Mouse (Mus musculus) midbrain, embryonic 11.5 days (tissue): ENCODE measurements around the gene Scml4. TPM values are rescaled to one million over a fixed set of nuclear protein-coding genes. Genes with fewer than 3 reads are reported as not detected.

Source experiments
- ATAC-seq: fragments of 200-750 bp; cut with Nextera tagmentation; 2 replicates; pipeline ENCODE4 v1.8.0; 2017; ENCODE audit warnings: moderate TSS enrichment, moderate library complexity; ENCODE audit not compliant: low FRiP score
- DNase-seq: peaks from one replicate; pipeline ENCODE4 v3.0.0; 2015; ENCODE audit warnings: low spot score; ENCODE audit errors: missing footprints
- H3K27ac ChIP-seq: fragments of 300-500 bp; sonication (generic); 2 replicates; pipeline ENCODE4 v1.5.1; 2014; ENCODE audit warnings: low read depth, low read length
- H3K27me3 ChIP-seq: fragments of 300-500 bp; sonication (generic); 2 replicates; pipeline ENCODE4 v1.6.1; 2014; ENCODE audit warnings: mild to moderate bottlenecking, low read length, moderate library complexity, mixed read lengths; ENCODE audit not compliant: control insufficient read depth, insufficient read depth
- H3K36me3 ChIP-seq: fragments of 300-500 bp; sonication (generic); 2 replicates; pipeline ENCODE4 v1.6.1; 2014; ENCODE audit warnings: mild to moderate bottlenecking, low read length, moderate library complexity, mixed read lengths; ENCODE audit not compliant: control insufficient read depth, insufficient read depth
- H3K4me1 ChIP-seq: fragments of 300-500 bp; sonication (generic); 2 replicates; pipeline ENCODE4 v1.6.1; 2014; ENCODE audit warnings: low read length; ENCODE audit not compliant: control insufficient read depth, insufficient read depth
- H3K4me2 ChIP-seq: fragments of 300-500 bp; sonication (generic); 2 replicates; pipeline ENCODE4 v1.6.1; 2014; ENCODE audit warnings: mild to moderate bottlenecking, moderate library complexity
- H3K4me3 ChIP-seq: fragments of 300-500 bp; sonication (generic); 2 replicates; pipeline ENCODE4 v1.5.1; 2014; ENCODE audit warnings: low read depth, low read length
- H3K9ac ChIP-seq: fragments of 300-500 bp; sonication (generic); 2 replicates; pipeline ENCODE4 v1.6.1; 2014; ENCODE audit warnings: low read length
- H3K9me3 ChIP-seq: fragments of 300-500 bp; sonication (generic); 2 replicates; pipeline ENCODE4 v1.6.1; 2016; ENCODE audit warnings: low read length; ENCODE audit not compliant: control insufficient read depth
- WGBS: fragments of 180-500 bp; shearing (Covaris S2); extraction: QIAGEN DNeasy Blood & Tissue Kit; methylation state at CpG from one replicate; pipeline ENCODE4 v1.1.7; 2014; 5-methylcytosine and 5-hydroxymethylcytosine counted together
- polyA plus RNA-seq: library from polyadenylated mRNA; unstranded; fragments of >200 nt; fragmentation: Nextera tagmentation; extraction: Ambion mirVana; gene quantifications from 2 replicates; pipeline ENCODE4 v1.2.1, GENCODE M21; 2014

Gene Scml4
- polyA plus RNA-seq, 1 experiment from 2014 or later, result 1.1 TPM

DNA sequence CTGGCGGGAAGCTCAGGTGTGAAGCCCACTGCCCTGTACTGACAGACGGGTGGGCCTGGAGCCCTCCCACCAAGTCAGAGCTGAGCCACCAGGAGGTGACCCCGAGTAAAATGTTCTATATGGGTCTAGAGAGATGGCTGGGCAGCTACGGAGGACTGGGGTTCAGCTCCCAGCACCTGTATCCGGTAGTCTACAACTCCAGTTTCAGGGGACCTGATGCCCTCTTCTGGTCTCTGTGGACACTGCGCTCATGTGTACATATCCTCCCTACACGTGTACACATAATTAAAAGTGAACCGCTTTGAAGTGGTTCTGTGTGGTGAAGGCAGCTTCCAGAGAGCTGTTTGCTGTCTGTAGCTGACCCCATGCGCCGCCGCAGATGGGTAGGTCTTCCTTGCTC is 20.1 kb upstream of the Scml4 start:
- Histone ChIP-seq H3K4me2 (no peak overlapping the region), H3K4me1 (peaks cover 6% of the 10 kb centered on the region), H3K4me3 (no peak overlapping the region), H3K36me3 (no peaks in the 10 kb centered on the region; the same call in 1 of the 2 replicates), H3K9ac (no peak overlapping the region), H3K27ac (no peak overlapping the region), H3K27me3 (no peaks in the 10 kb centered on the region), H3K9me3 (no peaks in the 10 kb centered on the region)
- no peak for DNase-seq
- no peak for ATAC-seq
- WGBS, result 95% methylated on average over 11 of the region's 11 CpGs

DNA sequence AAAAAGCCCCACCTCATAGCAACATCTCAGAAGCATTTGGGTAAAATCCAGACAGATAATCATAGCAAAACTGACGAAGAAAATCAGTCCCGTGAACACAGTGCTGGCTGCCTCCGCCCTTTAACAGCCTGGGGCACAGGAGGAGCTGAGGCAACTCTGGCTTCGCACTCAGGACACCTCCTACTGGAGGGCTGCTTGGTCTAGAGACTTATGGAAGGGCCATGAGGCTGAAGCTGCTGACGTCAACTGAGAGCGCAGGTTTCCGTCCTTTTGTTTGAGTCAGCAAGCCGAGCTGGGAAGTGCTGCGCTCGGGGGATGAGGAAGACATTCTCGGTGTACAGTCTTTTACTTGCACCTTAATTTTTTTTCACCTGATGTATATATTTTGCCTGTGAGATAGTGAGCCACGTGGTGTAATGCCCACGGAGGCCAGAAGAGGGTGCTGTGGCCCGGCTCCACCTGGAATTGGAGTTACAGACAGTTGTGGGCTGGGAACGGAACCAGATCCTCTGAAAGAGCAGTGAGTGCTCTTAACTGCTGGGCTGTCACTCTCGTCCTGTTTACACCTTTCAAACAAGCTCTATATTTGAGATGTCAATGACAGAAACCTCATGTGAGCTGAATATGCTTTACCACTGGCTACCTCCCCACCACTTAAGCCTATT is 18.5 kb upstream of the Scml4 start:
- Histone ChIP-seq H3K27ac (no peak overlapping the region), H3K27me3 (no peaks in the 10 kb centered on the region), H3K9me3 (no peaks in the 10 kb centered on the region), H3K4me3 (no peak overlapping the region), H3K9ac (no peak overlapping the region), H3K36me3 (no peaks in the 10 kb centered on the region; the same call in 1 of the 2 replicates), H3K4me1 (no peaks in the 10 kb centered on the region), H3K4me2 (no peak overlapping the region)
- 69% methylated on average over 16 of the region's 16 CpGs for WGBS
- no peak for DNase-seq
- peak; percentile 7; the same call in 1 of the 2 replicates for ATAC-seq

DNA sequence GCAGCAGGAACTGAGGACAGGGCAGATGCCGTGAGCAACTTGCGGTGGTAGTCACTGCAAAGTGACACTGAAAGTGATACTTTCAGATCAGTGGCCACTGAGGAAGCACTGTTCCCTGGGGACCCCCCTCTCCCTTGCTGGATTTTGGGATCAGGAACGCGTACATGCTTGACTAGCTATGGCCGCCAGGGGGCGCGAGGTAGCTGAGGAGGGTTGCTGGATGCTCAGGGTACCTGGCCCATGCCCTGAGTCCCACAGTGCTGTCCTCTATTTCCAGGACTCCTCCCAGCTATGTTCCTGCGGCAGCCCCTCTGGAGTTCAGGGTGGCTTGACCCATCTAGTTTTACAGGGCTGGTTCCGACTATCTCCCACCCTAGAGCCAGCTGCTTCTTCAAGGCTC is 17.8 kb upstream of the Scml4 start:
- Histone ChIP-seq H3K36me3 (no peaks in the 10 kb centered on the region), H3K9ac (no peak overlapping the region), H3K27me3 (no peaks in the 10 kb centered on the region), H3K4me2 (no peak overlapping the region), H3K27ac (no peak overlapping the region), H3K4me3 (no peak overlapping the region), H3K4me1 (no peaks in the 10 kb centered on the region), H3K9me3 (no peaks in the 10 kb centered on the region)
- WGBS, result 19% methylated on average over 9 of the region's 9 CpGs
- peak; percentile 98 for DNase-seq
- ATAC-seq, result peak; percentile 54; the same call in 1 of the 2 replicates

DNA sequence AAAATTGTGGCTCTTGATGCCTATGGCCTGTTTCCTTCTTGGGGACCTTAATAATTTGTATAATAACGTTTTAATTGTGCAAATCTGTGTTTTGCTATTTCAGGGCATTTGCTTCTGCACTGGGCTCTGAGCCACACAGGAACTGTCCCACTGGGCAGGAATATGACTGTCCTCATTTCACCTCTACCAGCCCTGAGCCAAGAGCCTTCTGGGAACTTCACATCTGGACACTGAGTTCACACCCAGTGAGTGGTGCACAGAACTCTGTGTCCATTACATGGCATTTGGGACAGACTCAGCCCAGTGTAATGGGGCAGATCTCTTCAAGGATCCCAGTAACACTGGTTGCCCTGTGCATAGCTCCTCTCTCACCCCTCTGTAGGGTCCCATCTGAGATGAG is 16.8 kb upstream of the Scml4 start:
- ATAC-seq, result no peak
- WGBS, result 85% methylated on average over 1 of the region's 1 CpGs
- H3K4me2 ChIP-seq, result no peak overlapping the region
- DNase-seq, result no peak
- no peak overlapping the region for H3K27ac ChIP-seq
- no peaks in the 10 kb centered on the region for H3K36me3 ChIP-seq
- H3K9me3 ChIP-seq, result no peaks in the 10 kb centered on the region
- no peak overlapping the region for H3K9ac ChIP-seq
- H3K27me3 ChIP-seq, result no peaks in the 10 kb centered on the region
- H3K4me3 ChIP-seq, result no peak overlapping the region
- no peaks in the 10 kb centered on the region for H3K4me1 ChIP-seq

DNA sequence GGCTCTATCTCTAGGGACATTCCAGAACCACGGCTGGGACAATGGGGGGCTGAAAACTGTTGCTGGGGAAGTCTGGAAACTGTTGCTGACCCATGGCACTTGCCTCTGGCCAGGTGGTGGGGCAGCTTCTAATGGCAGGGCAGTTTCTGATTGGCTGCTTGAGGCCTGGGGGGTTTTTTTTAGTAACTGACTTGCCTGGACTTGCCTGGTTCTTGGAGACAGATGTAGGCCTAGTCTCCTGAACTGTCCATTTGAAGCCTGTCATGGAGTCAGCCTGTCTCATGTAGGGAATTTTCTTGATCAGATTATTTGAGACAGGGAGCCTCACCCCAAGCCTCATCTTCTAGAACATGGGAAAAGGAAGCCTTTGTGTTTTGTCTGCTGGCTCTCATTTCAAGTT is 14.7 kb upstream of the Scml4 start:
- 53% methylated on average over 1 of the region's 1 CpGs for WGBS
- Histone ChIP-seq H3K9ac (no peak overlapping the region), H3K27ac (no peak overlapping the region), H3K4me1 (no peaks in the 10 kb centered on the region), H3K9me3 (no peaks in the 10 kb centered on the region), H3K36me3 (no peaks in the 10 kb centered on the region), H3K4me3 (no peak overlapping the region), H3K4me2 (no peak overlapping the region), H3K27me3 (no peaks in the 10 kb centered on the region)
- ATAC-seq, result no peak
- DNase-seq, result no peak

DNA sequence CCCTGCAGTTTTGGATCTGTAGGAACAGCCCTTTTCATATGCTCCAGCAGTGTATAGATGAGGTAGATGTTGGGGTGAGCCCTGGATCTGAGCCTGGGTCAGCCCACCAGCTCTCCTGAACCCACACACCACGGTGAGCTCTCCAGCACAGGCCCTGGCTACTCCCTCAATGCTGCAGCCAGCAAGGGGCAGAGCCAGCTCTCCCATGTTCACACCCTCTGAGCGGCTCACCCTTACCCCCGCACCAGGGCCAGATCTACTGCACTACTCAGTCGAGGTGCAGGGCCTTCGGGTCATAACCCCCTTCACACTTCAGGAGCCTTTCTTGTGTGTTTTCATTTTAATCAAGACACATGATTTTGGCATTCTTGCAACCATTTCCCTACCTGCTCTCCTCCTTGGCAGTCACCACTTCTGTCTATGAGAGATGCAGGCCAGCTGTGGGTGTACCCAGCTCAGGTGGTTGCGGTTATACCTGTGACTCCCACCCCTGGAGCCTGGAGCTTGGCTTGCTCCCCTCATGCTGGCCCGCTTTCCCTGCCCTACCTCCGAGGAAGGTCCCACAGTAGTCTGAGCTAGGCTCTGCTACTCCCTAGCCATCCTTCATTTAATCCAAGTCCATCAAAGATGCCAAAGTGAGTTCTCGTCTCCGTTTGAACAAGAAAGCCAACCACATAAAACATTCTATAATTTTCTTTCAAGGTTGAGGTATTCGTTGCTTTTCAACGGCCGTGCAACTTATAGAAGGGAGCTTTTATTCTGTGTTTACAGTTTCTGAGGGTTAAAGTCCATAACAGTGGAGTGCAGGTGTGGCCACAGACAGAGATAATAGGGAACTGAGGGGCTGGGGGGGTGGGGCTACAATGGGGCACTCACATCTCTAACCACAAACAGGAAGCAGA is 11.7 kb upstream of the Scml4 start:
- Histone ChIP-seq H3K27ac (no peak overlapping the region), H3K27me3 (no peaks in the 10 kb centered on the region), H3K9ac (no peak overlapping the region), H3K36me3 (no peaks in the 10 kb centered on the region), H3K4me2 (no peak overlapping the region), H3K9me3 (peaks cover under 1% of the 10 kb centered on the region; the same call in 1 of the 2 replicates), H3K4me1 (no peaks in the 10 kb centered on the region), H3K4me3 (no peak overlapping the region)
- DNase-seq (no peak), ATAC-seq (no peak)
- WGBS, result 94% methylated on average over 13 of the region's 13 CpGs

DNA sequence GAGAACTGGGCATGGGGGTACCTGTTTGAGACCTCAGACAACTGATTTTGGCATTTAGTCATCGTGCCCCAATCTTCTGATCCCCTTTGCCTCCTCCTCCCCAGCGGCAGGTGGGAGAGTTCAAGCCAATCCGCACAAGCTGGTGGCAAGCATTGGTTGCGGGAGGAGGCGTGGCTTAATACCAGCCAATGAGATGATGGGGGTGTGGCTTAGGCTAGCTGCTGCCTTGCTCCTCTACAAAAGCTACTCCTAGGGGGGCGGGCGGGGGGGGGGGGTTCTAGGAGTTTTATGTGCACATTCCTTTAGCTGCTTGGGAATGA is 11.1 kb upstream of the Scml4 start:
- Histone ChIP-seq H3K27ac (no peak overlapping the region), H3K27me3 (no peaks in the 10 kb centered on the region), H3K4me1 (no peaks in the 10 kb centered on the region), H3K9ac (no peak overlapping the region), H3K9me3 (peaks cover 2% of the 10 kb centered on the region; the same call in 1 of the 2 replicates), H3K4me3 (no peak overlapping the region), H3K36me3 (no peaks in the 10 kb centered on the region), H3K4me2 (no peak overlapping the region)
- DNase-seq (no peak), ATAC-seq (no peak)
- WGBS, result 81% methylated on average over 7 of the region's 7 CpGs

DNA sequence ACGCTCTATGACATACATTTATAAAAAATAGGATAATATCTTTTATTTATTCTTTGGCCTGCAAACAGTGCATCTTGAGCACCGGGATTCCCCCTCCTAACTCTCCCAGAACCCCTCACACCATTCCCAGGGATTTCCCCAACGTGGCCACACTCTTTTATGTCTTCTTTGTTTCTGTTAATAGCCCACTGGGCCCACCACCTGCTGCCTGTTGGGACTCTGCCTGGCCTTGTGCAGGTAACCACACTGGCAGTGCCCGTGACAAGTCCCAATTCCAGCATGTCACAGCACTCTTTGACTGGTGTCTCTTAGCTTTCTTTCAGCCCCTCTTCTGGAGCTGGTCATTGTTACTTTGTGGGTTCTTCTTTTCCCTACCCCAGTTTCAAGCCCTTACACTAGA is 5.3 kb upstream of the Scml4 start:
- Histone ChIP-seq H3K4me2 (no peak overlapping the region), H3K36me3 (no peaks in the 10 kb centered on the region), H3K27ac (no peak overlapping the region), H3K4me1 (no peaks in the 10 kb centered on the region; the same call in 1 of the 2 replicates), H3K9me3 (peaks cover 2% of the 10 kb centered on the region; the same call in 1 of the 2 replicates), H3K9ac (no peak overlapping the region), H3K4me3 (no peak overlapping the region), H3K27me3 (no peaks in the 10 kb centered on the region)
- DNase-seq, result no peak
- 68% methylated on average over 4 of the region's 4 CpGs for WGBS
- ATAC-seq, result no peak

DNA sequence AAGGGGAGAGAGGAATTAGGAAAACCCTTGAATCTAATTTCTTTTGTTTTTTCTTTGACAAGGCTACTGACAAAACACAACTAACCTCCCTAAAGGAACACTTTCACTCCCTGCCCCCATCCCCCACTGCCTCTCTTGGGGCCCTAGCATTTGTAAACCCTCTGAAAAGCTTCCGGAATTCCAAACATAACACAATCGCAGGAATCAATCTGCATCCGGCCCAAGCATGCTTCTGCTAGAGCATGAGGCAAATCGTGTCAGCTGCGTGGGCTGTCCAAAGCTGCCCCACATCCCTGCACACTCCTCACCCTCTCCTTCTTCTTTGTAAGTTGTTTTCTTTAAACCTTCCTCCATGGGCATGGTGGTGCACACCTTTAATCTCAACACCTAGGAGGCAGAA is 4.9 kb upstream of the Scml4 start:
- Histone ChIP-seq H3K4me1 (no peaks in the 10 kb centered on the region; the same call in 1 of the 2 replicates), H3K9me3 (peaks cover 2% of the 10 kb centered on the region; the same call in 1 of the 2 replicates), H3K9ac (peak overlapping the region; percentile 33; the same call in 1 of the 2 replicates), H3K27me3 (no peaks in the 10 kb centered on the region), H3K4me2 (no peak overlapping the region), H3K36me3 (no peaks in the 10 kb centered on the region), H3K27ac (no peak overlapping the region), H3K4me3 (no peak overlapping the region)
- DNase-seq (peak; percentile 81), ATAC-seq (no peak)
- 50% methylated on average over 5 of the region's 5 CpGs for WGBS
